Mouse (Mus musculus) C2C12 (cell line): ENCODE results near the gene Pds5b. TPM values are rescaled to one million over a fixed set of nuclear protein-coding genes. Genes with fewer than 3 reads are reported as not detected.
"Not testable (repeated sequence)": the region's sequence is repeated elsewhere in the genome, so short reads cannot be mapped to it uniquely, and the experiment has no call there.

Experiments used
- H3K27me3 ChIP-seq: one replicate; pipeline ENCODE4 v1.6.1; 2011; ENCODE audit not compliant: control insufficient read depth, insufficient read depth, insufficient read length
- H3K36me3 ChIP-seq: one replicate; pipeline ENCODE4 v1.6.1; 2011; ENCODE audit not compliant: control insufficient read depth, insufficient read depth
- H3K4me3 ChIP-seq: one replicate; pipeline ENCODE4 v1.5.1; 2011; ENCODE audit warnings: mild to moderate bottlenecking, control low read depth; ENCODE audit not compliant: poor library complexity, insufficient read depth, severe bottlenecking
- H3K79me2 ChIP-seq: one replicate; pipeline ENCODE4 v1.6.1; 2011; ENCODE audit not compliant: control insufficient read depth, insufficient read depth
- H3K79me3 ChIP-seq: one replicate; pipeline ENCODE4 v1.6.1; 2011; ENCODE audit warnings: low read depth, control low read depth
- H3ac ChIP-seq: one replicate; pipeline ENCODE3; 2011; ENCODE audit warnings: low read depth; ENCODE audit not compliant: control insufficient read depth, insufficient read length
- CEBPB ChIP-seq: IDR thresholded peaks from one replicate; pipeline ENCODE4 v1.6.1; 2011; ENCODE audit warnings: low read depth, mild to moderate bottlenecking, control low read depth, moderate library complexity
- CTCF ChIP-seq: IDR thresholded peaks from one replicate; pipeline ENCODE4 v1.5.1; 2011; ENCODE audit not compliant: control insufficient read depth, insufficient read depth, insufficient read length
- FOSL1 ChIP-seq: IDR thresholded peaks from one replicate; pipeline ENCODE4 v1.8.0; 2011; ENCODE audit warnings: mild to moderate bottlenecking, low read length; ENCODE audit not compliant: poor library complexity, insufficient read depth, severe bottlenecking
- MAX ChIP-seq: IDR thresholded peaks from one replicate; pipeline ENCODE4 v1.6.1; 2011; ENCODE audit warnings: mild to moderate bottlenecking, control low read depth
- MYOD1 ChIP-seq: IDR thresholded peaks from one replicate; pipeline ENCODE4 v1.6.1; 2011; ENCODE audit warnings: low read depth; ENCODE audit not compliant: control insufficient read depth, insufficient read length
- MYOG ChIP-seq: IDR thresholded peaks from one replicate; pipeline ENCODE4 v1.6.1; 2011; ENCODE audit not compliant: control insufficient read depth, insufficient read length; ENCODE audit errors: extremely low read depth
- USF1 ChIP-seq: IDR thresholded peaks from one replicate; pipeline ENCODE4 v1.6.1; 2011; ENCODE audit warnings: low read depth, mild to moderate bottlenecking, control low read depth, moderate library complexity
- polyA plus RNA-seq: library from polyadenylated mRNA; unstranded; fragments of >200 nt; fragmentation: generic; extraction: Trizol; gene quantifications from one replicate; pipeline ENCODE4 v1.2.1, GENCODE M21; 2012; ENCODE audit warnings: missing spikeins

Pds5b gene
- polyA plus RNA-seq, 1 experiment: 7.9 TPM

DNA sequence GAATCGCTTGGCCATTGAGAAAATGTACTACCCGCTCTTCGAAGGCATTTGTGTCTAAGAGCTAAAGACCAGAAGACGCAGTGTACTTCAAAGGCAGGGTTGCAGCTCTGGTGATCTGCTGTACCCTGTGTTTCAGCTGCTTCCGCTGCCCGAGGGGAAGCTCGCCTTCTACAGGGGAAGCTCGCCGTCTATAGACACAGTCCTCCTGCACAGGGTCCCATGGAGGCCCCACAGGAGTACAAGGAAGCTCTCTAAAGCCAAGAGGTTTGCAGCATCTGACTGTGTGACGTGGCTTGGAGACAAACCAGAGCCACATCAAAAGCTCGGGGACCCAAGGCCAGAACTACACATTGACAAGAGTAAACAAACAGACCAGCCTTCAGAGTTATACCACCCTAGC is 167.1 kb downstream of the Pds5b start:
- Histone ChIP-seq H3K79me2 (no peaks in the 10 kb centered on the region), H3K36me3 (no peaks in the 10 kb centered on the region), H3K27me3 (no peaks in the 10 kb centered on the region), H3K4me3 (no peak overlapping the region), H3ac (no peak overlapping the region), H3K79me3 (no peaks in the 10 kb centered on the region)
- TF ChIP-seq MAX: no peak

DNA sequence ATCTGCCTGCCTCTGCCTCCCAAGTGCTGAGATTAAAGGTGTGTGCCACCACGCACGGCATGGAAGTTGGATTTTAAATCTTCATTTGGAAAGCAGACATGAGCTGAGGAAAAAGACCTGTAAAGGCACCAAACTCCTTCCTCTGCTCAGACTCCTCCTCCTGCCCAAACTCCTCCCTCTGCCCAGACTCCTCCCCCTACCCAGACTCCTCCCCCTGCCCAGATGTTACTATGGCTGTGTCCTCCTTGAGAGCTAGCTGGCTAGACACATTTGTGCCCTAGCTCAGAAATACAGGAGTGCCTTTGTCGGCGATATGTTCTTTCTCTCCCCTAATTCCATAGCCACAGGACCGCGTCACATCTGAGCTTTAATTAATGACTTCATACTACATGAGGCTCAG is 172.4 kb downstream of the Pds5b start:
- TF ChIP-seq USF1 (no peak), CEBPB (no peak), FOSL1 (no peak), MYOG (no peak), MAX (no peak)
- Histone ChIP-seq H3K79me3 (no peaks in the 10 kb centered on the region), H3K36me3 (no peaks in the 10 kb centered on the region), H3K27me3 (no peaks in the 10 kb centered on the region), H3K4me3 (no peak overlapping the region), H3K79me2 (no peaks in the 10 kb centered on the region), H3ac (no peak overlapping the region)

GRCm38 (mm10) chr5:150850821-150851220 is 177.3 kb downstream of the Pds5b start:
- Histone ChIP-seq H3K4me3 (no peak overlapping the region), H3K36me3 (no peaks in the 10 kb centered on the region), H3K79me2 (no peaks in the 10 kb centered on the region), H3K79me3 (no peaks in the 10 kb centered on the region), H3K27me3 (no peaks in the 10 kb centered on the region), H3ac (no peak overlapping the region)
- TF ChIP-seq CTCF (no peak), FOSL1 (no peak), MYOD1 (no peak), USF1 (no peak), CEBPB (no peak), MAX (no peak), MYOG (no peak)

GRCm38 (mm10) chr5:150852097-150852496 is 178.6 kb downstream of the Pds5b start:
- not testable (repeated sequence) for H3K27me3 ChIP-seq, H3K79me2 ChIP-seq, H3K79me3 ChIP-seq, H3K4me3 ChIP-seq, H3ac ChIP-seq, H3K36me3 ChIP-seq

DNA sequence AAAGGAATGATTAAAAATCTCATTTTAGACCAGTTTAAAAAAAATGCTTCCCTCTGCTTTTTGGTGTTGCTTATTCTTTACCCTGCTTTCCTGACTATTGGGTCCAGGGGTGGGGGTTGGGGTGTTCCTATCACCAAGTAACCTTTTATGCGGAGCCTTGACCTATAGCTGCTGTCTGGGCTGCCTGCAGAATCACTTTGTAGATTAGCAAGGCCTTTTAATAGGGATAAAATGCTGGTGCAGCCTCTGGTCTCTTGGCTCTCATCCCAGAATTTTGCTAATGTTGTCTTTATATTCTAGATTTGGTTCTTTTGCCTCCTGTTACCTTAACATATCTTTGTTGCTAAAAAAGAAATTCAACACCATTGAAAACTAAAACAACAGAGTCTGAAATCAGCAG is 181.0 kb downstream of the Pds5b start:
- H3K79me3 ChIP-seq: no peaks in the 10 kb centered on the region
- H3K79me2 ChIP-seq: no peaks in the 10 kb centered on the region
- H3K4me3 ChIP-seq: no peak overlapping the region
- no peak for TF ChIP-seq USF1
- H3ac ChIP-seq: no peak overlapping the region
- no peaks in the 10 kb centered on the region for H3K36me3 ChIP-seq
- H3K27me3 ChIP-seq: no peaks in the 10 kb centered on the region

DNA sequence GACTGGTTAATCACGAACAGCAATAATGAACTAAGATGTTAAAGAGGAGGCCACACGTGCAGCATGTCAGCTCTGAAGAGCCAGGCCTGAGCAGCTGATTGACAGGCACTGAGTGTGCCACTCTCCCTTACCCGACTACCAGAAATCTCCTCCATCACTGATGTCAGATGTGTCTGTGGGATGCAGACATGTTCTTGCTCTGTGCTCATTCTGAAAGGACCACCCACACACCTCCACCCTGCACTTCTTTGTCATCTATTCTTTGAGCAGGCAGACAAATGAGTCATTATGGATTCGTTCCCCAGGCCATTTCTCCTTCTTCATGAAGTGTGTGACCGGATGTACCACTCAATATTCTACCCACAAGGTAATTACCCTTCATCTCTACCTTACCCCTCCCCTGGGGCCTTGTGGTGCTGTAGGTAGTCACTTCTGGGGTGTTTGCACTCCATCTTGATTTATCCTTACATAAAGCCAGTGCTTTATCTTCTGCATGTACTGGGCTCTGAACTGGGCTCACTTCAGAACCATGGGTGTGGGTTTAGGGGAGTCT is 186.2 kb downstream of the Pds5b start:
- H3K27me3 ChIP-seq: no peaks in the 10 kb centered on the region
- H3K4me3 ChIP-seq: no peak overlapping the region
- no peaks in the 10 kb centered on the region for H3K79me2 ChIP-seq
- no peak for TF ChIP-seq MAX
- TF ChIP-seq MYOD1: no peak
- TF ChIP-seq MYOG: no peak
- no peak for TF ChIP-seq FOSL1
- no peak for TF ChIP-seq CTCF
- no peak for TF ChIP-seq CEBPB
- no peak for TF ChIP-seq USF1
- no peaks in the 10 kb centered on the region for H3K79me3 ChIP-seq
- no peaks in the 10 kb centered on the region for H3K36me3 ChIP-seq
- no peak overlapping the region for H3ac ChIP-seq

Other genes with a start within 250 kb of the Pds5b start
- gene Zar1l, start 155.6 kb upstream of the Pds5b start, polyA plus RNA-seq: not detected
- gene Brca2, start 151.1 kb upstream of the Pds5b start, polyA plus RNA-seq: 4.6 TPM
- 0.33 TPM for gene N4bp2l1, start 76.6 kb upstream of the Pds5b start, polyA plus RNA-seq
- gene N4bp2l2, start 7.6 kb upstream of the Pds5b start, polyA plus RNA-seq: 16.1 TPM